Mouse (Mus musculus): ENCODE results near the gene Mfsd11. TPM values are rescaled to one million over a fixed set of nuclear protein-coding genes. Genes with fewer than 3 reads are reported as not detected.
"Not testable (repeated sequence)": the region's sequence is repeated elsewhere in the genome, so short reads cannot be mapped to it uniquely, and the experiment has no call there.

Mfsd11 gene
- polyA plus RNA-seq, 1 experiment from 2014 or later, result 39.4 TPM

- H3K4me2 ChIP-seq, result peak overlapping the region; percentile 89
- H3K36me3 ChIP-seq (ENCODE audit: poor library complexity, severe bottlenecking), result peaks cover 41% of the 10 kb centered on the region
- peak overlapping the region; percentile 83 for H3K4me3 ChIP-seq
- peaks cover 46% of the 10 kb centered on the region for H3K4me1 ChIP-seq
- H3K27me3 ChIP-seq, result no peaks in the 10 kb centered on the region
- peak overlapping the region; percentile 89 for H3K9ac ChIP-seq
- peak overlapping the region; percentile 98 for H3K27ac ChIP-seq
- no peaks in the 10 kb centered on the region for H3K9me3 ChIP-seq (replicated peaks)
- under 1% methylated on average over 70 of the region's 73 CpGs for whole genome bisulfite sequencing
- peak; percentile 73 for ATAC-seq
Measured at GRCm38 (mm10) chr11:116842531-116843260, 9.5 kb upstream of the Mfsd11 start.

- H3K36me3 ChIP-seq (ENCODE audit: poor library complexity, severe bottlenecking), result peaks cover 42% of the 10 kb centered on the region
- H3K9me3 ChIP-seq (replicated peaks), result no peaks in the 10 kb centered on the region
- ATAC-seq, result peak; percentile 96
- peak within 1 kb of the TSS; percentile 98 for H3K27ac ChIP-seq
- H3K4me1 ChIP-seq, result peaks cover 46% of the 10 kb centered on the region
- H3K4me3 ChIP-seq, result peak within 1 kb of the TSS; percentile 83
- H3K4me2 ChIP-seq, result peak within 1 kb of the TSS; percentile 89
- no peaks in the 10 kb centered on the region for H3K27me3 ChIP-seq
- under 1% methylated on average over 72 of the region's 72 CpGs for WGBS
- peak within 1 kb of the TSS; percentile 89 for H3K9ac ChIP-seq
Measured at GRCm38 (mm10) chr11:116843261-116844233, 8.7 kb upstream of the Mfsd11 start, which contains the start of the genes Mettl23 and Jmjd6. TSS of gene Mettl23 (plus strand) at chr11:116843278. TSS of gene Jmjd6 (minus strand) at chr11:116843449.

GRCm38 (mm10) chr11:116846593-116847181 lies 5.6 kb upstream of the Mfsd11 start:
- H3K27me3 ChIP-seq, result no peaks in the 10 kb centered on the region
- H3K27ac ChIP-seq, result 0 out of 2 replicates have a peak overlapping the region, but pooled peaks have one; percentile 8
- no peaks in the 10 kb centered on the region for H3K9me3 ChIP-seq (replicated peaks)
- H3K4me3 ChIP-seq, result no peak overlapping the region
- no peak for ATAC-seq
- 71% methylated on average over 4 of the region's 4 CpGs for WGBS
- H3K4me1 ChIP-seq, result peaks cover 45% of the 10 kb centered on the region
- H3K4me2 ChIP-seq, result no peak overlapping the region
- no peak overlapping the region for H3K9ac ChIP-seq
- H3K36me3 ChIP-seq (ENCODE audit: poor library complexity, severe bottlenecking), result peaks cover 36% of the 10 kb centered on the region

- Histone ChIP-seq H3K9ac (no peak overlapping the region), H3K4me1 (peaks cover 40% of the 10 kb centered on the region), H3K27ac (no peak overlapping the region), H3K4me2 (no peak overlapping the region), H3K27me3 (no peaks in the 10 kb centered on the region), H3K9me3 (replicated peaks) (no peaks in the 10 kb centered on the region), H3K4me3 (no peak overlapping the region), H3K36me3 (ENCODE audit: poor library complexity, severe bottlenecking) (peaks cover 36% of the 10 kb centered on the region)
- 87% methylated on average over 3 of the region's 3 CpGs for WGBS
- ATAC-seq, result no peak
Measured at GRCm38 (mm10) chr11:116847187-116848085, 4.8 kb upstream of the Mfsd11 start.

GRCm38 (mm10) chr11:116848086-116848876 lies 4.0 kb upstream of the Mfsd11 start:
- Histone ChIP-seq H3K4me2 (no peak overlapping the region), H3K9me3 (replicated peaks) (no peaks in the 10 kb centered on the region), H3K9ac (no peak overlapping the region), H3K4me1 (peaks cover 40% of the 10 kb centered on the region), H3K4me3 (no peak overlapping the region), H3K27me3 (no peaks in the 10 kb centered on the region), H3K27ac (no peak overlapping the region), H3K36me3 (ENCODE audit: poor library complexity, severe bottlenecking) (peaks cover 36% of the 10 kb centered on the region)
- no peak for ATAC-seq
- WGBS, result 82% methylated on average over 5 of the region's 5 CpGs

- H3K27me3 ChIP-seq; H3K27ac ChIP-seq; H3K9me3 ChIP-seq (replicated peaks); H3K4me3 ChIP-seq; H3K4me2 ChIP-seq; ATAC-seq; H3K9ac ChIP-seq: not testable (repeated sequence)
- WGBS, result 75% methylated on average over 2 of the region's 2 CpGs
- Histone ChIP-seq H3K36me3 (ENCODE audit: poor library complexity, severe bottlenecking) (peaks cover 36% of the 10 kb centered on the region), H3K4me1 (peaks cover 39% of the 10 kb centered on the region)
Measured at GRCm38 (mm10) chr11:116848877-116849178, 3.4 kb upstream of the Mfsd11 start.

GRCm38 (mm10) chr11:116849587-116849986 lies 2.7 kb upstream of the Mfsd11 start:
- H3K27me3 ChIP-seq, result no peaks in the 10 kb centered on the region
- no peak overlapping the region for H3K4me3 ChIP-seq
- no peak overlapping the region for H3K9ac ChIP-seq
- H3K9me3 ChIP-seq (replicated peaks), result no peaks in the 10 kb centered on the region
- peaks cover 39% of the 10 kb centered on the region for H3K4me1 ChIP-seq
- H3K36me3 ChIP-seq (ENCODE audit: poor library complexity, severe bottlenecking), result peaks cover 36% of the 10 kb centered on the region
- no peak for ATAC-seq
- peak overlapping the region; percentile 16 for H3K4me2 ChIP-seq
- no peak overlapping the region for H3K27ac ChIP-seq

- WGBS, result 58% methylated on average over 4 of the region's 4 CpGs
- no peaks in the 10 kb centered on the region for H3K9me3 ChIP-seq (replicated peaks)
- H3K4me1 ChIP-seq, result peaks cover 42% of the 10 kb centered on the region
- no peak overlapping the region; the same call in 1 of the 2 replicates for H3K9ac ChIP-seq
- no peak for ATAC-seq
- no peak overlapping the region for H3K27ac ChIP-seq
- no peaks in the 10 kb centered on the region for H3K27me3 ChIP-seq
- peak overlapping the region; percentile 97 for H3K4me3 ChIP-seq
- peak overlapping the region; percentile 82 for H3K4me2 ChIP-seq
- peaks cover 36% of the 10 kb centered on the region for H3K36me3 ChIP-seq (ENCODE audit: poor library complexity, severe bottlenecking)
Measured at GRCm38 (mm10) chr11:116850085-116850484, 2.2 kb upstream of the Mfsd11 start.

GRCm38 (mm10) chr11:116850833-116851477 lies 1.3 kb upstream of the Mfsd11 start:
- ATAC-seq, result no peak
- Histone ChIP-seq H3K9me3 (replicated peaks) (no peaks in the 10 kb centered on the region), H3K9ac (peak overlapping the region; percentile 99), H3K27me3 (no peaks in the 10 kb centered on the region), H3K4me1 (peaks cover 43% of the 10 kb centered on the region), H3K4me3 (peak overlapping the region; percentile 97), H3K27ac (no peak overlapping the region), H3K36me3 (ENCODE audit: poor library complexity, severe bottlenecking) (peaks cover 36% of the 10 kb centered on the region), H3K4me2 (peak overlapping the region; percentile 82)
- WGBS, result 36% methylated on average over 6 of the region's 6 CpGs

GRCm38 (mm10) chr11:116851576-116852290 lies 507 bp upstream of the Mfsd11 start:
- H3K36me3 ChIP-seq (ENCODE audit: poor library complexity, severe bottlenecking), result peaks cover 33% of the 10 kb centered on the region
- H3K4me2 ChIP-seq, result peak overlapping the region; percentile 82
- no peaks in the 10 kb centered on the region for H3K9me3 ChIP-seq (replicated peaks)
- H3K9ac ChIP-seq, result peak overlapping the region; percentile 99
- no peak for ATAC-seq
- no peaks in the 10 kb centered on the region for H3K27me3 ChIP-seq
- WGBS, result under 1% methylated on average over 29 of the region's 29 CpGs
- peaks cover 36% of the 10 kb centered on the region for H3K4me1 ChIP-seq
- H3K27ac ChIP-seq, result peak overlapping the region; percentile 98
- peak overlapping the region; percentile 97 for H3K4me3 ChIP-seq
